Mouse (Mus musculus) granulocyte monocyte progenitor cell, adult 5-6 weeks (primary cell): Measurements from ENCODE around the gene Prr36. TPM values are rescaled to one million over a fixed set of nuclear protein-coding genes. Genes with fewer than 3 reads are reported as not detected.

Experiments
- total RNA-seq, 2 experiments: library from RNA; stranded (forward) in 1 of 2; stranded (reverse) in 1 of 2; fragments of 200-712, 200-1000 nt in 1 of 2; fragments of >200 nt in 1 of 2; fragmentation: Nextera tagmentation in 1 of 2; gene quantifications; 2 replicates each; pipeline ENCODE4 v1.2.3; 2014 to 2017

Gene Prr36
- total RNA-seq, 2 experiments from 2014 or later: under 0.01 to 0.80 TPM

Other genes starting within 250 kb of the Prr36 start
- 0.64 TPM in 1 of 2 replicates, not detected in the other for gene Cd209f, start 111.6 kb downstream of the Prr36 start, total RNA-seq (2014; fragmentation: Nextera tagmentation)
- not detected in 2 replicates for gene Cd209f, start 111.6 kb downstream of the Prr36 start, total RNA-seq (2017)
- not detected in 2 replicates for gene Cd209g, start 83.4 kb downstream of the Prr36 start, total RNA-seq (2014; fragmentation: Nextera tagmentation)
- not detected in 2 replicates for gene Cd209g, start 83.4 kb downstream of the Prr36 start, total RNA-seq (2017)
- 4.4 and 10.5 TPM in 2 replicates for gene Evi5l, start 50.9 kb downstream of the Prr36 start, total RNA-seq (2014; fragmentation: Nextera tagmentation)
- 4.1 and 9.4 TPM in 2 replicates for gene Evi5l, start 50.9 kb downstream of the Prr36 start, total RNA-seq (2017)
- not detected in 2 replicates for gene Lrrc8e, start 9.4 kb upstream of the Prr36 start, total RNA-seq (2014; fragmentation: Nextera tagmentation)
- gene Lrrc8e, start 9.4 kb upstream of the Prr36 start, total RNA-seq (2017): not detected in 2 replicates
- gene Map2k7, start 21.3 kb upstream of the Prr36 start, total RNA-seq (2014; fragmentation: Nextera tagmentation): 29.7 and 44.6 TPM in 2 replicates
- 21.5 and 34.3 TPM in 2 replicates for gene Map2k7, start 21.3 kb upstream of the Prr36 start, total RNA-seq (2017)
- gene Gm49320, start 21.4 kb upstream of the Prr36 start, total RNA-seq (2014; fragmentation: Nextera tagmentation): 1.1 TPM in 1 of 2 replicates, not detected in the other
- gene Gm49320, start 21.4 kb upstream of the Prr36 start, total RNA-seq (2017): 0.52 TPM in 1 of 2 replicates, not detected in the other
- gene Tgfbr3l, start 30.8 kb upstream of the Prr36 start, total RNA-seq (2014; fragmentation: Nextera tagmentation): 13.1 and 17.0 TPM in 2 replicates
- 2.4 and 2.8 TPM in 2 replicates for gene Tgfbr3l, start 30.8 kb upstream of the Prr36 start, total RNA-seq (2017)
- gene Snapc2, start 35.6 kb upstream of the Prr36 start, total RNA-seq (2014; fragmentation: Nextera tagmentation): 14.4 and 14.5 TPM in 2 replicates
- gene Snapc2, start 35.6 kb upstream of the Prr36 start, total RNA-seq (2017): 12.5 and 14.5 TPM in 2 replicates
- gene Ctxn1, start 41.8 kb upstream of the Prr36 start, total RNA-seq (2014; fragmentation: Nextera tagmentation): 3.8 and 3.9 TPM in 2 replicates
- gene Ctxn1, start 41.8 kb upstream of the Prr36 start, total RNA-seq (2017): 0.60 TPM in 1 of 2 replicates, not detected in the other
- 72.1 and 74.5 TPM in 2 replicates for gene Timm44, start 58.5 kb upstream of the Prr36 start, total RNA-seq (2014; fragmentation: Nextera tagmentation)
- gene Timm44, start 58.5 kb upstream of the Prr36 start, total RNA-seq (2017): 113 and 128 TPM in 2 replicates
- gene Ccl25, start 107.8 kb upstream of the Prr36 start, total RNA-seq (2014; fragmentation: Nextera tagmentation): 16.9 and 23.2 TPM in 2 replicates
- gene Ccl25, start 107.8 kb upstream of the Prr36 start, total RNA-seq (2017): 5.1 and 16.7 TPM in 2 replicates
- 99.5 and 118 TPM in 2 replicates for gene Elavl1, start 108.0 kb upstream of the Prr36 start, total RNA-seq (2014; fragmentation: Nextera tagmentation)
- 92.6 and 107 TPM in 2 replicates for gene Elavl1, start 108.0 kb upstream of the Prr36 start, total RNA-seq (2017)